In genomic region chr2:32556019-32556418, GRCm38 (mm10) we compare ENCODE assay signal across 13 mouse cellular contexts. TPM values are rescaled to one million over a fixed set of nuclear protein-coding genes. Genes with fewer than 3 reads are reported as not detected.
A peak's percentile ranks its signal among the peaks of the same experiment; 100 is the strongest.
DNase-seq lines count a peak whose midpoint lies in the region; ATAC-seq lines count a peak whose summit lies in the region.
"Had no signal": no experiment of that assay in that cellular context is flagged by ENCODE, and none has a peak within 500 bp of the region (broad histone marks: within the 10 kb centered on the region; RNA-seq: fewer than 3 reads in every experiment).

No protein-coding gene starts in this region.

- H3K4me2 ChIP-seq in kidney, embryonic 15.5 days: no peak overlapping the region
- no peak overlapping the region for H3K4me2 ChIP-seq in embryonic facial prominence, embryonic 15.5 days (replicated peaks)
- no peak overlapping the region for H3K4me2 ChIP-seq in neural tube, embryonic 14.5 days (ENCODE audit: low read depth, low read length)
- H3K4me2 ChIP-seq: forebrain, embryonic 15.5 days; liver, embryonic 12.5 days had no signal

- WGBS in kidney, embryonic 15.5 days: 79% methylated on average over 7 of the region's 7 CpGs
- WGBS in embryonic facial prominence, embryonic 10.5 days: 81% methylated on average over 7 of the region's 7 CpGs
- WGBS in embryonic facial prominence, embryonic 15.5 days: 60% methylated on average over 7 of the region's 7 CpGs
- 67% methylated on average over 7 of the region's 7 CpGs for WGBS in neural tube, embryonic 14.5 days

- DNase-seq in kidney, postnatal 36 days: no peak
- DNase-seq in embryonic facial prominence, embryonic 10.5 days (ENCODE audit: low spot score): no peak
- DNase-seq in gastrocnemius, postnatal 25 days: no peak
- DNase-seq in c-Kit-positive CD71-positive TER-119-positive erythroid progenitor cells, embryonic 14.5 days (ENCODE audit: low spot score): no peak
- DNase-seq: adrenal gland, postnatal 10 days; cerebellum, adult 9-10 months had no signal

- H3K27me3 ChIP-seq in kidney, embryonic 15.5 days: no peaks in the 10 kb centered on the region
- no peaks in the 10 kb centered on the region for H3K27me3 ChIP-seq in embryonic facial prominence, embryonic 10.5 days (replicated peaks; ENCODE audit: low read depth, poor library complexity, severe bottlenecking)
- H3K27me3 ChIP-seq in embryonic facial prominence, embryonic 15.5 days: no peaks in the 10 kb centered on the region
- H3K27me3 ChIP-seq in neural tube, embryonic 14.5 days (ENCODE audit: control insufficient read depth, insufficient read depth, low read length): no peaks in the 10 kb centered on the region
- H3K27me3 ChIP-seq: forebrain, embryonic 15.5 days; liver, embryonic 12.5 days had no signal

- no peak overlapping the region for H3K4me3 ChIP-seq in kidney, embryonic 15.5 days (replicated peaks)
- no peak overlapping the region for H3K4me3 ChIP-seq in embryonic facial prominence, embryonic 10.5 days
- H3K4me3 ChIP-seq in embryonic facial prominence, embryonic 15.5 days (replicated peaks): no peak overlapping the region
- H3K4me3 ChIP-seq in neural tube, embryonic 14.5 days (ENCODE audit: low read depth, low read length): no peak overlapping the region
- H3K4me3 ChIP-seq: forebrain, embryonic 15.5 days; liver, embryonic 12.5 days had no signal

- no peaks in the 10 kb centered on the region for H3K9me3 ChIP-seq in kidney, embryonic 15.5 days (replicated peaks)
- no peaks in the 10 kb centered on the region for H3K9me3 ChIP-seq in embryonic facial prominence, embryonic 10.5 days
- H3K9me3 ChIP-seq in embryonic facial prominence, embryonic 15.5 days (replicated peaks): no peaks in the 10 kb centered on the region
- H3K9me3 ChIP-seq in neural tube, embryonic 14.5 days (ENCODE audit: control insufficient read depth, low read length): no peaks in the 10 kb centered on the region
- H3K9me3 ChIP-seq: forebrain, embryonic 15.5 days; G1E; liver, embryonic 12.5 days had no signal

- no peak for ATAC-seq in kidney, embryonic 15.5 days (replicated peaks; ENCODE audit: low FRiP score)
- 0 out of 2 replicates have a peak, but pooled peaks have one; percentile 17 for ATAC-seq in embryonic facial prominence, embryonic 15.5 days (ENCODE audit: insufficient number of reproducible peaks, low FRiP score, low TSS enrichment, low read depth)
- ATAC-seq in neural tube, embryonic 14.5 days (ENCODE audit: low read depth): no peak
- ATAC-seq: forebrain, embryonic 15.5 days; liver, embryonic 12.5 days had no signal

- peaks cover 26% of the 10 kb centered on the region for H3K36me3 ChIP-seq in kidney, embryonic 15.5 days
- peaks cover 50% of the 10 kb centered on the region for H3K36me3 ChIP-seq in embryonic facial prominence, embryonic 10.5 days (replicated peaks)
- peaks cover 17% of the 10 kb centered on the region for H3K36me3 ChIP-seq in embryonic facial prominence, embryonic 15.5 days
- no peaks in the 10 kb centered on the region for H3K36me3 ChIP-seq in neural tube, embryonic 14.5 days (ENCODE audit: control insufficient read depth, insufficient read depth, low read length)
- H3K36me3 ChIP-seq: forebrain, embryonic 15.5 days; liver, embryonic 12.5 days had no signal

- H3K4me1 ChIP-seq in kidney, embryonic 15.5 days: peaks cover 6% of the 10 kb centered on the region
- peaks cover 64% of the 10 kb centered on the region for H3K4me1 ChIP-seq in embryonic facial prominence, embryonic 10.5 days
- H3K4me1 ChIP-seq in embryonic facial prominence, embryonic 15.5 days: peaks cover 62% of the 10 kb centered on the region
- peaks cover 14% of the 10 kb centered on the region; the same call in 1 of the 2 replicates for H3K4me1 ChIP-seq in neural tube, embryonic 14.5 days (ENCODE audit: control insufficient read depth, insufficient read depth, low read length)

- no peak overlapping the region for H3K9ac ChIP-seq in kidney, embryonic 15.5 days
- no peak overlapping the region for H3K9ac ChIP-seq in embryonic facial prominence, embryonic 15.5 days
- no peak overlapping the region for H3K9ac ChIP-seq in neural tube, embryonic 14.5 days (replicated peaks; ENCODE audit: low read depth, low read length)
- H3K9ac ChIP-seq: forebrain, embryonic 15.5 days; liver, embryonic 12.5 days had no signal

- peak overlapping the region; percentile 18; the same call in 1 of the 2 replicates for H3K27ac ChIP-seq in kidney, embryonic 15.5 days
- H3K27ac ChIP-seq in embryonic facial prominence, embryonic 10.5 days (replicated peaks): peak overlapping the region; percentile 58
- H3K27ac ChIP-seq in embryonic facial prominence, embryonic 15.5 days (replicated peaks): peak overlapping the region; percentile 71
- peak overlapping the region; percentile 16; the same call in 1 of the 2 replicates for H3K27ac ChIP-seq in neural tube, embryonic 14.5 days (ENCODE audit: low read depth, low read length)
- H3K27ac ChIP-seq: forebrain, embryonic 15.5 days; liver, embryonic 12.5 days had no signal

RNA-seq across cellular contexts. Expression of gene Dpm2, which starts 14.6 kb away (rescaled TPM):
- polyA plus RNA-seq in kidney, embryonic 15.5 days (2015; fragmentation: Nextera tagmentation; extraction: Ambion mirVana): 103 and 107 TPM in 2 replicates
- polyA plus RNA-seq in embryonic facial prominence, embryonic 10.5 days (2016; fragmentation: Nextera tagmentation; extraction: Ambion mirVana): 109 and 111 TPM in 2 replicates
- 113 and 119 TPM in 2 replicates for polyA plus RNA-seq in embryonic facial prominence, embryonic 15.5 days (2015; fragmentation: Nextera tagmentation; extraction: Ambion mirVana)
- polyA plus RNA-seq in neural tube, embryonic 14.5 days (2014; fragmentation: Nextera tagmentation; extraction: Ambion mirVana): 143 and 157 TPM in 2 replicates
- total RNA-seq in gastrocnemius, postnatal 25 days (2021): 10 to 100 TPM; 11.7 to 12.6 TPM

RNA-seq across cellular contexts. Expression of gene Pip5kl1, which starts 18.6 kb away (rescaled TPM):
- 2.0 and 2.7 TPM in 2 replicates for polyA plus RNA-seq in kidney, embryonic 15.5 days (2015; fragmentation: Nextera tagmentation; extraction: Ambion mirVana)
- polyA plus RNA-seq in embryonic facial prominence, embryonic 10.5 days (2016; fragmentation: Nextera tagmentation; extraction: Ambion mirVana): 2.0 and 2.1 TPM in 2 replicates
- polyA plus RNA-seq in embryonic facial prominence, embryonic 15.5 days (2015; fragmentation: Nextera tagmentation; extraction: Ambion mirVana): 0.53 and 0.94 TPM in 2 replicates
- 12.4 and 17.1 TPM in 2 replicates for polyA plus RNA-seq in neural tube, embryonic 14.5 days (2014; fragmentation: Nextera tagmentation; extraction: Ambion mirVana)
- not detected for total RNA-seq in gastrocnemius, postnatal 25 days (2021)
- total RNA-seq: adrenal gland, postnatal 10 days; monocyte, adult 5-6 weeks had no signal
- polyA plus RNA-seq: liver, embryonic 12.5 days had no signal

RNA-seq across cellular contexts. Expression of gene 9430097D07Rik, which starts 19.5 kb away (rescaled TPM):
- polyA plus RNA-seq in kidney, embryonic 15.5 days (2015; fragmentation: Nextera tagmentation; extraction: Ambion mirVana): 0.10 and 0.17 TPM in 2 replicates
- polyA plus RNA-seq in embryonic facial prominence, embryonic 10.5 days (2016; fragmentation: Nextera tagmentation; extraction: Ambion mirVana): 0.11 TPM in 2 replicates
- polyA plus RNA-seq in embryonic facial prominence, embryonic 15.5 days (2015; fragmentation: Nextera tagmentation; extraction: Ambion mirVana): 0.11 and 0.12 TPM in 2 replicates
- 0.98 and 1.2 TPM in 2 replicates for polyA plus RNA-seq in neural tube, embryonic 14.5 days (2014; fragmentation: Nextera tagmentation; extraction: Ambion mirVana)
- total RNA-seq in gastrocnemius, postnatal 25 days (2021): not detected
- total RNA-seq: adrenal gland, postnatal 10 days; monocyte, adult 5-6 weeks had no signal
- polyA plus RNA-seq: G1E; liver, embryonic 12.5 days had no signal

RNA-seq across cellular contexts. Expression of gene Fam102a, which starts 20.9 kb away (rescaled TPM):
- polyA plus RNA-seq in kidney, embryonic 15.5 days (2015; fragmentation: Nextera tagmentation; extraction: Ambion mirVana): 14.5 and 15.0 TPM in 2 replicates
- polyA plus RNA-seq in embryonic facial prominence, embryonic 10.5 days (2016; fragmentation: Nextera tagmentation; extraction: Ambion mirVana): 11.8 and 12.3 TPM in 2 replicates
- polyA plus RNA-seq in embryonic facial prominence, embryonic 15.5 days (2015; fragmentation: Nextera tagmentation; extraction: Ambion mirVana): 19.5 and 21.0 TPM in 2 replicates
- polyA plus RNA-seq in neural tube, embryonic 14.5 days (2014; fragmentation: Nextera tagmentation; extraction: Ambion mirVana): 6.7 and 7.3 TPM in 2 replicates
- total RNA-seq in gastrocnemius, postnatal 25 days (2021): 1 to 10 TPM; 2.4 to 2.9 TPM

RNA-seq across cellular contexts. Expression of gene St6galnac4, which starts 30.9 kb away (rescaled TPM):
- 22.3 and 23.2 TPM in 2 replicates for polyA plus RNA-seq in kidney, embryonic 15.5 days (2015; fragmentation: Nextera tagmentation; extraction: Ambion mirVana)
- polyA plus RNA-seq in embryonic facial prominence, embryonic 10.5 days (2016; fragmentation: Nextera tagmentation; extraction: Ambion mirVana): 25.1 and 26.4 TPM in 2 replicates
- polyA plus RNA-seq in embryonic facial prominence, embryonic 15.5 days (2015; fragmentation: Nextera tagmentation; extraction: Ambion mirVana): 34.8 and 36.5 TPM in 2 replicates
- polyA plus RNA-seq in neural tube, embryonic 14.5 days (2014; fragmentation: Nextera tagmentation; extraction: Ambion mirVana): 30.4 and 35.1 TPM in 2 replicates
- 10 to 100 TPM; 24.6 to 29.2 TPM for total RNA-seq in gastrocnemius, postnatal 25 days (2021)

Comparison
In these comparisons a context has a peak if more than half of its experiments do, and no peak if none do; other contexts are left out.
1. H3K27ac ChIP-seq: peak in every context shown above with its lines; median percentile 71 in embryonic facial prominence, embryonic 15.5 days; 58 in embryonic facial prominence, embryonic 10.5 days; 18 in kidney, embryonic 15.5 days; 16 in neural tube, embryonic 14.5 days.